Mouse (Mus musculus) ES-E14 (cell line): Measurements from ENCODE around the gene Actl11. TPM values are rescaled to one million over a fixed set of nuclear protein-coding genes. Genes with fewer than 3 reads are reported as not detected.
A peak's percentile ranks its signal among the peaks of the same experiment; 100 is the strongest.

Experiments used
- DNase-seq: peaks from one replicate; pipeline ENCODE4 v3.0.0-alpha.2; 2013; ENCODE audit warnings: low read depth, low spot score
- H3K27ac ChIP-seq: 2 replicates; pipeline ENCODE4 v1.5.1; 2012; ENCODE audit warnings: low read depth, mild to moderate bottlenecking, low read length, moderate library complexity, mixed read lengths; ENCODE audit not compliant: poor library complexity, insufficient read depth, severe bottlenecking
- H3K36me3 ChIP-seq: 2 replicates; pipeline ENCODE4 v1.6.1; 2012; ENCODE audit warnings: mild to moderate bottlenecking, low read length, moderate library complexity, mixed read lengths; ENCODE audit not compliant: control insufficient read depth, poor library complexity, insufficient read depth, severe bottlenecking
- H3K4me1 ChIP-seq, 2 experiments: fragments of 150-350 bp in 1 of 2; sonication (generic) in 1 of 2; 2 replicates each; pipeline ENCODE4 v1.6.1; 2012; ENCODE audit warnings: low read length in 2 of 2, mild to moderate bottlenecking in 1 of 2, mixed read lengths in 1 of 2; ENCODE audit not compliant: control insufficient read depth in 2 of 2, insufficient read depth in 2 of 2, poor library complexity in 1 of 2
- H3K4me3 ChIP-seq, 2 experiments: fragments of 150-350 bp in 1 of 2; sonication (generic) in 1 of 2; 2 replicates each; pipeline ENCODE4 v1.5.1; 2012; ENCODE audit warnings: low read length in 2 of 2, low read depth in 1 of 2, mild to moderate bottlenecking in 1 of 2, mixed read lengths in 1 of 2; ENCODE audit not compliant: insufficient read depth in 1 of 2, poor library complexity in 1 of 2, severe bottlenecking in 1 of 2
- H3K9ac ChIP-seq: 2 replicates; pipeline ENCODE4 v1.6.1; 2012; ENCODE audit warnings: low read depth, mild to moderate bottlenecking, low read length, mixed read lengths; ENCODE audit not compliant: poor library complexity, insufficient read depth, severe bottlenecking
- H3K9me3 ChIP-seq: fragments of 150-350 bp; sonication (generic); 2 replicates; pipeline ENCODE4 v1.6.1; 2012; ENCODE audit warnings: low read depth, mild to moderate bottlenecking, low read length; ENCODE audit not compliant: control insufficient read depth, insufficient read depth
- CHD2 ChIP-seq: IDR thresholded peaks from 2 replicates; pipeline ENCODE4 v1.6.1; 2014; ENCODE audit warnings: mild to moderate bottlenecking, low read depth, low read length, inconsistent platforms
- HCFC1 ChIP-seq: IDR thresholded peaks from 2 replicates; pipeline ENCODE4 v1.6.1; 2012; ENCODE audit warnings: low read length, inconsistent platforms, borderline replicate concordance; ENCODE audit not compliant: insufficient read depth
- MAFK ChIP-seq: IDR thresholded peaks from 2 replicates; pipeline ENCODE4 v1.6.1; 2014; ENCODE audit warnings: mild to moderate bottlenecking, low read depth, low read length, inconsistent platforms; ENCODE audit not compliant: insufficient read depth
- ZC3H11A ChIP-seq: IDR thresholded peaks from 2 replicates; pipeline ENCODE4 v1.6.1; 2012; ENCODE audit warnings: low read depth, mild to moderate bottlenecking, inconsistent platforms, low read length, borderline replicate concordance
- ZNF384 ChIP-seq: IDR thresholded peaks from 2 replicates; pipeline ENCODE4 v1.6.1; 2012; ENCODE audit warnings: low read depth, low read length, inconsistent platforms
- in situ Hi-C, 2 experiments: fragments of 600-800 bp; cut with MboI; formaldehyde crosslinking; loops; one replicate each; pipeline ENCODE4 v1.15.1; 2025; ENCODE audit warnings: low sequenced_read_pairs in 2 of 2, inconsistent platforms in 1 of 2; ENCODE audit not compliant: unreplicated experiment in 2 of 2
- total RNA-seq: library from RNA; depleted of rRNA; stranded (reverse); fragments of 300-350 nt; gene quantifications from 2 replicates; pipeline ENCODE4 v1.2.3, GENCODE M21; 2012

Actl11 gene
- total RNA-seq, 1 experiment = not detected

GRCm38 (mm10) chr9:107960928-107961327 is 32.7 kb downstream of the Actl11 start:
- TF ChIP-seq ZNF384 (no peak), ZC3H11A (no peak), HCFC1 (no peak), MAFK (no peak), CHD2 (no peak)
- Histone ChIP-seq H3K27ac (no peak overlapping the region), H3K4me3 (no peak overlapping the region), H3K9ac (no peak overlapping the region), H3K9me3 (no peaks in the 10 kb centered on the region), H3K36me3 (peaks cover 62% of the 10 kb centered on the region), H3K4me1 (peaks cover 6 to 12% of the 10 kb centered on the region in 2 experiments; a peak in 3 of 4 replicates)
- in situ Hi-C loops = no loop called here
- no peak for DNase-seq

GRCm38 (mm10) chr9:107961351-107961762 is 33.1 kb downstream of the Actl11 start:
- H3K4me1 ChIP-seq = peaks cover 6 to 12% of the 10 kb centered on the region in 2 experiments; a peak in 3 of 4 replicates
- in situ Hi-C loops = no loop called here
- peak overlapping the region; percentile 65; the same call in 1 of the 2 replicates for H3K27ac ChIP-seq
- peak; percentile 72 for DNase-seq
- peaks cover 61% of the 10 kb centered on the region for H3K36me3 ChIP-seq
- H3K4me3 ChIP-seq = peak overlapping the region in 1 of 2 experiments; percentile 4; a peak in 2 of 4 replicates
- no peaks in the 10 kb centered on the region for H3K9me3 ChIP-seq
- TF ChIP-seq MAFK (no peak), CHD2 (no peak), HCFC1 (peak; percentile 63; the same call in 1 of the 2 replicates), ZNF384 (no peak), ZC3H11A (no peak)
- H3K9ac ChIP-seq = no peak overlapping the region

GRCm38 (mm10) chr9:107961881-107962280 is 33.6 kb downstream of the Actl11 start:
- Histone ChIP-seq H3K36me3 (peaks cover 57% of the 10 kb centered on the region), H3K27ac (peak overlapping the region; percentile 65), H3K9me3 (no peaks in the 10 kb centered on the region), H3K9ac (no peak overlapping the region), H3K4me1 (peaks cover 4 to 10% of the 10 kb centered on the region in 2 experiments; a peak in 3 of 4 replicates), H3K4me3 (peak overlapping the region in 1 of 2 experiments; percentile 4; a peak in 1 of 4 replicates)
- DNase-seq = no peak
- TF ChIP-seq ZC3H11A (no peak), HCFC1 (no peak), MAFK (no peak), ZNF384 (no peak), CHD2 (no peak)
- in situ Hi-C loops = no loop called here

GRCm38 (mm10) chr9:107962916-107963315 is 34.6 kb downstream of the Actl11 start:
- H3K9ac ChIP-seq = no peak overlapping the region
- in situ Hi-C loops = no loop called here

More at GRCm38 (mm10) chr9:107962916-107963315, 34.6 kb downstream of the Actl11 start:
- DNase-seq = no peak
- no peak for TF ChIP-seq CHD2
- TF ChIP-seq ZNF384 = no peak
- TF ChIP-seq HCFC1 = no peak
- TF ChIP-seq ZC3H11A = no peak
- TF ChIP-seq MAFK = no peak
- Histone ChIP-seq H3K36me3 (peaks cover 50% of the 10 kb centered on the region), H3K4me1 (peaks cover 4 to 8% of the 10 kb centered on the region in 2 experiments; a peak in 3 of 4 replicates), H3K9me3 (no peaks in the 10 kb centered on the region), H3K4me3 (no peak overlapping the region), H3K27ac (no peak overlapping the region)
